Mouse (Mus musculus): ENCODE measurements at regions not wholly inside any gene's neighbourhood (a gene's known extent, or its start where the extent isn't known, plus 50 kb on each side); places are given as distances from the start of the nearest gene placed in this dataset.

GRCm38 (mm10) chr4:106048797-106049196 is 259.1 kb downstream of the Gm12728 start:
- no peak for DNase-seq

GRCm38 (mm10) chr4:106049880-106050279 is 260.2 kb downstream of the Gm12728 start:
- no peak for DNase-seq

- DNase-seq, result no peak
Observed at GRCm38 (mm10) chr4:106050297-106050696, 260.6 kb downstream of the Gm12728 start.

GRCm38 (mm10) chr4:106053496-106053895 is 262.5 kb upstream of the Usp24 start:
- DNase-seq, result no peak

GRCm38 (mm10) chr4:106054324-106054723 is 261.7 kb upstream of the Usp24 start:
- no peak for DNase-seq

GRCm38 (mm10) chr4:106062651-106063050 is 253.4 kb upstream of the Usp24 start:
- DNase-seq, result no peak

- no peak for DNase-seq
Observed at GRCm38 (mm10) chr4:106063851-106064382, 252.1 kb upstream of the Usp24 start.

GRCm38 (mm10) chr4:106067023-106067422 is 249.0 kb upstream of the Usp24 start:
- DNase-seq, result no peak

- no peak for DNase-seq
Observed at GRCm38 (mm10) chr4:106083546-106083945, 232.5 kb upstream of the Usp24 start.

- DNase-seq, result no peak
Observed at GRCm38 (mm10) chr4:106091927-106092675, 223.9 kb upstream of the Usp24 start.

GRCm38 (mm10) chr4:106092676-106093070 is 223.3 kb upstream of the Usp24 start:
- DNase-seq, result no peak

- DNase-seq, result no peak
Observed at GRCm38 (mm10) chr4:106093252-106093651, 222.8 kb upstream of the Usp24 start.

- DNase-seq, result no peak
Observed at GRCm38 (mm10) chr4:106094882-106095556, 221.0 kb upstream of the Usp24 start.

- no peak for DNase-seq
Observed at GRCm38 (mm10) chr4:106096130-106096529, 219.9 kb upstream of the Usp24 start.

- DNase-seq, result no peak
Observed at GRCm38 (mm10) chr4:106097846-106098245, 218.2 kb upstream of the Usp24 start.

GRCm38 (mm10) chr4:106100211-106101025 is 215.6 kb upstream of the Usp24 start:
- DNase-seq, result no peak

- DNase-seq, result no peak
Observed at GRCm38 (mm10) chr4:106101904-106102303, 214.1 kb upstream of the Usp24 start.

- no peak for DNase-seq
Observed at GRCm38 (mm10) chr4:106102451-106102977, 213.5 kb upstream of the Usp24 start.

GRCm38 (mm10) chr4:106103750-106104635 is 212.0 kb upstream of the Usp24 start:
- no peak for DNase-seq

- DNase-seq, result no peak
Observed at GRCm38 (mm10) chr4:106112981-106113380, 203.0 kb upstream of the Usp24 start.

GRCm38 (mm10) chr4:106113747-106114146 is 202.3 kb upstream of the Usp24 start:
- no peak for DNase-seq

GRCm38 (mm10) chr4:106116611-106117010 is 199.4 kb upstream of the Usp24 start:
- DNase-seq, result no peak

Data from thymus, postnatal 36 days (tissue).